Mouse (Mus musculus) bone marrow macrophage, adult 2 months (primary cell): ENCODE data around the gene Foxc2.

Source experiments
- CTCF ChIP-seq: IDR thresholded peaks from 2 replicates; pipeline ENCODE4 v1.5.1; 2012; ENCODE audit warnings: low read depth, mild to moderate bottlenecking, low read length, moderate library complexity
- POLR2A ChIP-seq: IDR thresholded peaks from 2 replicates; pipeline ENCODE4 v1.6.1; 2012; ENCODE audit warnings: mild to moderate bottlenecking, low read depth, low read length, borderline replicate concordance

DNA sequence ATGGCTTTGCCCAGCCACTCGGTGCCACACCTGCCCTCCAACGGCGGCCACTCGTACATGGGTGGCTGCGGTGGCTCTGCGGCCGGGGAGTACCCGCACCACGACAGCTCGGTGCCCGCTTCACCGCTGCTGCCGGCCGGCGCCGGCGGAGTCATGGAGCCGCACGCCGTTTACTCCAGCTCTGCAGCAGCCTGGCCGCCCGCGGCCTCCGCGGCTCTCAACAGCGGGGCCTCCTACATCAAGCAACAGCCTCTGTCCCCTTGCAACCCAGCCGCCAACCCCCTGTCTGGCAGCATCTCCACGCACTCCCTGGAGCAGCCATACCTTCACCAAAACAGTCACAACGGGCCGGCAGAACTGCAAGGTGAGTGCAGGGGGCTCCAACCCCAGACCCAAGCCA lies 31.0 kb upstream of the Foxc2 start:
- no peak for TF ChIP-seq CTCF
- TF ChIP-seq POLR2A = no peak
